In genomic region chr16:59526939-59527338, GRCm38 (mm10) we compare ENCODE assay signal across 14 mouse cellular contexts.
"Had no signal": no experiment of that assay in that cellular context is flagged by ENCODE, and none has a peak within 500 bp of the region (broad histone marks: within the 10 kb centered on the region; RNA-seq: fewer than 3 reads in every experiment).

No protein-coding gene starts in this region.

- H3K4me2 ChIP-seq: liver, embryonic 11.5 days; lung, embryonic 15.5 days; midbrain, embryonic 11.5 days had no signal

- H3K27ac ChIP-seq: kidney, postnatal 0 days; liver, embryonic 14.5 days; lung, embryonic 15.5 days had no signal

- H3K4me1 ChIP-seq: lung, embryonic 15.5 days had no signal

- H3K9ac ChIP-seq: liver, embryonic 14.5 days; lung, embryonic 15.5 days had no signal

- H3K9me3 ChIP-seq: lung, embryonic 15.5 days had no signal

- H3K27me3 ChIP-seq: lung, embryonic 15.5 days had no signal

- H3K4me3 ChIP-seq: lung, embryonic 15.5 days had no signal

- DNase-seq: kidney, adult 2 months; kidney, postnatal 25 days; lung, adult 18-20 months; lung, postnatal 10 days; lung, postnatal 36 days; midbrain, embryonic 14.5 days; thymus, adult 2 months; thymus, postnatal 14 days; thymus, postnatal 4 days had no signal
